Mouse (Mus musculus) heart, embryonic 16.5 days (tissue): ENCODE results near the gene Sik3. TPM values are rescaled to one million over a fixed set of nuclear protein-coding genes. Genes with fewer than 3 reads are reported as not detected.

Experiments used
- ATAC-seq: fragments of 200-750 bp; cut with Nextera tagmentation; replicated peaks from 2 replicates; pipeline ENCODE4 v1.8.0; 2017; ENCODE audit warnings: moderate number of reproducible peaks; ENCODE audit not compliant: insufficient read depth, low FRiP score; ENCODE audit errors: extremely low read depth
- H3K27ac ChIP-seq: fragments of 300-500 bp; sonication (generic); 2 replicates; pipeline ENCODE4 v1.5.1; 2014; ENCODE audit warnings: mild to moderate bottlenecking, low read length, control low read depth, moderate library complexity
- H3K27me3 ChIP-seq: fragments of 300-500 bp; sonication (generic); 2 replicates; pipeline ENCODE4 v1.6.1; 2014; ENCODE audit warnings: low read length, mixed read lengths; ENCODE audit not compliant: control insufficient read depth, insufficient read depth
- H3K36me3 ChIP-seq: fragments of 300-500 bp; sonication (generic); 2 replicates; pipeline ENCODE4 v1.6.1; 2014; ENCODE audit not compliant: control insufficient read depth, insufficient read depth
- H3K4me1 ChIP-seq: fragments of 300-500 bp; sonication (generic); 2 replicates; pipeline ENCODE4 v1.6.1; 2014; ENCODE audit warnings: low read length, mixed read lengths; ENCODE audit not compliant: control insufficient read depth, insufficient read depth
- H3K4me2 ChIP-seq: fragments of 300-500 bp; sonication (generic); 2 replicates; pipeline ENCODE4 v1.6.1; 2014; ENCODE audit warnings: low read depth, mild to moderate bottlenecking, control low read depth, low read length
- H3K4me3 ChIP-seq: fragments of 300-500 bp; sonication (generic); 2 replicates; pipeline ENCODE4 v1.5.1; 2014; ENCODE audit warnings: mild to moderate bottlenecking, control low read depth, low read length
- H3K9ac ChIP-seq: fragments of 300-500 bp; sonication (generic); 2 replicates; pipeline ENCODE4 v1.6.1; 2014; ENCODE audit warnings: low read length, control low read depth
- H3K9me3 ChIP-seq: fragments of 300-500 bp; sonication (generic); replicated peaks from 2 replicates; pipeline ENCODE4 v1.6.1; 2016; ENCODE audit warnings: low read length; ENCODE audit not compliant: control insufficient read depth
- WGBS: fragments of 180-500 bp; shearing (Covaris S2); extraction: QIAGEN DNeasy Blood & Tissue Kit; methylation state at CpG from one replicate; pipeline ENCODE4 v1.1.7; 2014; 5-methylcytosine and 5-hydroxymethylcytosine counted together
- polyA plus RNA-seq: library from polyadenylated mRNA; unstranded; fragments of >200 nt; fragmentation: Nextera tagmentation; extraction: Ambion mirVana; gene quantifications from 2 replicates; pipeline ENCODE4 v1.2.1, GENCODE M21; 2015

Gene Sik3
- polyA plus RNA-seq, 1 experiment from 2014 or later, result 5.1 TPM

GRCm38 (mm10) chr9:46098360-46098985 lies 85.9 kb downstream of the Sik3 start:
- WGBS, result 64% methylated on average over 15 of the region's 15 CpGs
- peaks cover 6% of the 10 kb centered on the region for H3K4me1 ChIP-seq
- H3K4me3 ChIP-seq, result no peak overlapping the region
- H3K9ac ChIP-seq, result no peak overlapping the region
- H3K4me2 ChIP-seq, result no peak overlapping the region
- H3K36me3 ChIP-seq, result no peaks in the 10 kb centered on the region
- ATAC-seq, result no peak
- H3K27ac ChIP-seq, result no peak overlapping the region
- H3K27me3 ChIP-seq, result no peaks in the 10 kb centered on the region
- H3K9me3 ChIP-seq, result no peaks in the 10 kb centered on the region

DNA sequence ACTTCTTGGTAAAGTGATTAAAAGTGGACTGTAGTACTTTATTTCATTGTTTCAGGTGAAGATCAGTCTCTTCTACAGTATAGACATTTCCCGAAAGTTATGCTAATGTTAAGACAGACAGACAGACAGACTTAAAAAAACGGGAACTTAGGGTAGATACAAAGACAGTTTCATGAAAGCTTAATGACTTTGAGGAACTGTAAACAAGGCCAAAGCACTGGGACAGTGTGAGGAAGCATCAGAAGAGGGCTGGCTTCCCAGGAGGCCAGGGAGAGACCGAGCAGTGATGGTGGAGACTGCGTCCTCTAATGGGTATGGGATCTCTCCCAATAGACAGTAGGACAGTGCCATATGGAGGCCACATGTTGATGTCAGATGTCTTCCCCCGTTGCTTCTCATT lies 86.5 kb downstream of the Sik3 start:
- Histone ChIP-seq H3K9ac (no peak overlapping the region), H3K9me3 (no peaks in the 10 kb centered on the region), H3K4me2 (no peak overlapping the region), H3K27ac (no peak overlapping the region), H3K36me3 (no peaks in the 10 kb centered on the region), H3K4me1 (peaks cover 6% of the 10 kb centered on the region), H3K27me3 (no peaks in the 10 kb centered on the region), H3K4me3 (no peak overlapping the region)
- WGBS, result 86% methylated on average over 5 of the region's 5 CpGs
- no peak for ATAC-seq

GRCm38 (mm10) chr9:46103154-46103553 lies 90.5 kb downstream of the Sik3 start:
- H3K4me2 ChIP-seq, result no peak overlapping the region
- H3K4me3 ChIP-seq, result no peak overlapping the region
- no peak overlapping the region for H3K27ac ChIP-seq
- ATAC-seq, result no peak
- H3K36me3 ChIP-seq, result no peaks in the 10 kb centered on the region
- no peak overlapping the region for H3K9ac ChIP-seq
- peaks cover 2% of the 10 kb centered on the region for H3K4me1 ChIP-seq
- H3K9me3 ChIP-seq, result no peaks in the 10 kb centered on the region
- H3K27me3 ChIP-seq, result no peaks in the 10 kb centered on the region
- WGBS, result 79% methylated on average over 7 of the region's 7 CpGs

- no peaks in the 10 kb centered on the region for H3K36me3 ChIP-seq
- H3K4me2 ChIP-seq, result no peak overlapping the region
- H3K9me3 ChIP-seq, result no peaks in the 10 kb centered on the region
- H3K4me1 ChIP-seq, result peaks cover 10% of the 10 kb centered on the region
- no peak overlapping the region for H3K9ac ChIP-seq
- no peak overlapping the region for H3K27ac ChIP-seq
- H3K27me3 ChIP-seq, result no peaks in the 10 kb centered on the region
- no peak overlapping the region for H3K4me3 ChIP-seq
- ATAC-seq, result no peak
- 85% methylated on average over 9 of the region's 9 CpGs for WGBS
Measured at GRCm38 (mm10) chr9:46106105-46106504, 93.5 kb downstream of the Sik3 start.

DNA sequence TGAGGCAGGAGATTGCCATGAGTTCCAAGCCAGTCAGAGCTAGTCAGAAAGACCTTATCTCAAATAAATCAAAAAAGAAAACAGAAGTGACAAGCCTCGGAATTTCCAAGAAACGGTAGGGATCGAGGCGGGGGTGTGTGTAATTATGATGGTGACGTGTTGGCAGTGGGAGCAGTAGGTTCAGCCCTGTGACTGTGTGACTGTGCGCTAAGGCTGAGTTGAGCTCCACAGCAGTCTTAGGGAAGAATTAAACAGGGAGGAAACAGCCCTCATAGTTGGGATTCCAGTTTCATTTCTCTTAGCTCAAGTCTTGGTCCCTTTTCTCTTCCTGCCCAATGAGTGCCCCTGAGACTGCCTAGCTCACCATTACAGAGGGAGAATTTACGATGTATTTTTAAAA lies 98.0 kb downstream of the Sik3 start:
- no peaks in the 10 kb centered on the region for H3K9me3 ChIP-seq
- no peaks in the 10 kb centered on the region for H3K36me3 ChIP-seq
- peak overlapping the region; percentile 68 for H3K27ac ChIP-seq
- WGBS, result 19% methylated on average over 7 of the region's 7 CpGs
- peaks cover 37% of the 10 kb centered on the region for H3K4me1 ChIP-seq
- no peaks in the 10 kb centered on the region for H3K27me3 ChIP-seq
- no peak; the same call in 1 of the 2 replicates for ATAC-seq
- peak overlapping the region; percentile 41; the same call in 1 of the 2 replicates for H3K9ac ChIP-seq
- H3K4me3 ChIP-seq, result peak overlapping the region; percentile 12; the same call in 1 of the 2 replicates
- peak overlapping the region; percentile 50 for H3K4me2 ChIP-seq

GRCm38 (mm10) chr9:46111334-46111733 lies 98.7 kb downstream of the Sik3 start:
- Histone ChIP-seq H3K36me3 (no peaks in the 10 kb centered on the region), H3K4me3 (no peak overlapping the region), H3K27me3 (no peaks in the 10 kb centered on the region), H3K9me3 (no peaks in the 10 kb centered on the region), H3K4me2 (peak overlapping the region; percentile 50; the same call in 1 of the 2 replicates), H3K9ac (no peak overlapping the region), H3K27ac (peak overlapping the region; percentile 68), H3K4me1 (peaks cover 40% of the 10 kb centered on the region)
- ATAC-seq, result no peak

- Histone ChIP-seq H3K36me3 (no peaks in the 10 kb centered on the region), H3K9ac (no peak overlapping the region), H3K4me1 (peaks cover 40% of the 10 kb centered on the region), H3K4me2 (no peak overlapping the region), H3K9me3 (no peaks in the 10 kb centered on the region), H3K27me3 (no peaks in the 10 kb centered on the region), H3K4me3 (no peak overlapping the region), H3K27ac (peak overlapping the region; percentile 62)
- WGBS, result 23% methylated on average over 5 of the region's 5 CpGs
- peak; percentile 76 for ATAC-seq
Measured at GRCm38 (mm10) chr9:46112246-46112645, 99.6 kb downstream of the Sik3 start.

DNA sequence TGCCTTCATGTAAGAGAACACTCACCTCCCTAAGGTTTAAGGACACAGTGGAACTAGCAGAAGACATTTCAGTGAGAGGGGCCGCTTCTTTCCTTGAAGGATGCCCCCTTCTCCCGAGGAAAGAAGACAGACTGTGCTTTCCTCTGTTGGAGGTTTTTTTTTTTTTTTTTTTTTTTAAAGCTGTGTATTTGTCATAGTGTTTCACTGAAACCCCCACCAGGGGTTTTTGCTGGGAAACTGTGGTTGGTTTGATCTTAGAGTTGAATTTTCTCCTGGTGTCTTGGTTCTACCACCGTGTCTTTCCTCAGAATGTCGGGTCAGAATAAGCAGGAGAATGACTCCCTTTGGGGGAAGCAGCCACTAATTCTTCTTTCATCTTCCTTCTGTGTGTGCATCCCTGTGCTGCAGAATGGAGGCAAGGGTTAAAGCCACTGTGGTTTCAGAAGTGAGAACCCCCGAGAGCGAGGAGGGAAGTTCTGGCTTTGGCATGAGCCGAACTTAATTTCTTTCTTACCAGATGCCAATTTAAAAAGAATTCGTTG lies 106.3 kb downstream of the Sik3 start:
- no peak overlapping the region for H3K4me2 ChIP-seq
- no peak overlapping the region for H3K9ac ChIP-seq
- H3K36me3 ChIP-seq, result no peaks in the 10 kb centered on the region
- peaks cover 29% of the 10 kb centered on the region for H3K4me1 ChIP-seq
- peaks cover 3% of the 10 kb centered on the region; the same call in 1 of the 2 replicates for H3K9me3 ChIP-seq
- ATAC-seq, result no peak
- WGBS, result 86% methylated on average over 8 of the region's 8 CpGs
- no peak overlapping the region; the same call in 1 of the 2 replicates for H3K27ac ChIP-seq
- no peaks in the 10 kb centered on the region for H3K27me3 ChIP-seq
- H3K4me3 ChIP-seq, result no peak overlapping the region

GRCm38 (mm10) chr9:46119943-46120441 lies 107.4 kb downstream of the Sik3 start:
- no peak overlapping the region for H3K9ac ChIP-seq
- no peak overlapping the region for H3K4me2 ChIP-seq
- H3K27me3 ChIP-seq, result no peaks in the 10 kb centered on the region
- peak; percentile 93 for ATAC-seq
- WGBS, result 3% methylated on average over 6 of the region's 6 CpGs
- H3K9me3 ChIP-seq, result peaks cover 3% of the 10 kb centered on the region; the same call in 1 of the 2 replicates
- H3K4me1 ChIP-seq, result peaks cover 29% of the 10 kb centered on the region
- peak overlapping the region; percentile 82 for H3K27ac ChIP-seq
- H3K36me3 ChIP-seq, result peaks cover 2% of the 10 kb centered on the region; the same call in 1 of the 2 replicates
- H3K4me3 ChIP-seq, result no peak overlapping the region
